Mouse (Mus musculus) heart, adult 8-10 months (tissue): ENCODE measurements around the gene Fads3. TPM values are rescaled to one million over a fixed set of nuclear protein-coding genes. Genes with fewer than 3 reads are reported as not detected.

Experiments
- DNase-seq: peaks from one replicate; pipeline ENCODE4 v3.0.0; 2022; ENCODE audit warnings: low spot score
- total RNA-seq, 4 experiments: library from RNA; stranded (reverse); gene quantifications; 2 replicates each; pipeline ENCODE4 v1.2.4; 2022

Gene Fads3
- total RNA-seq, 4 experiments from 2014 or later: 34.9 to 43.8 (median 37.4) TPM

DNA sequence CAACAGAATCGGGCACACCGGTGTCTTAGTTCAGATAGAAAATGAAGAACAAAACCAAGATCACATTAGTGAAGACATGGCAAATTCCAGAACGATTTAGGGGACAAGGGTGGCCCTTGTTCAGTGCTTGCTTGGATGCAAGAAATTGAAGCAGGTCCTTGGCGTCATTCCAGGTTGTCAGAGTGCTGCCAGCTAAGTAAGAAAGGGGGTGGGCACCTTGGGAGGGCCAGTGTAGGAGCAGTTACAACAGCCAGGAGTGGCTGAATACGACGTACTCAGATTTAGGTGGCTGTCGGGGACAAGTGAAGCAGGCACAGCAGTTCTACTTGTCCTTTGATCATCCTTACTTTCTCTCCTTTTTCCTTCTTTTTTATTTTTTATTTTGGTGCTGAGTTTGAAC is 26.3 kb downstream of the Fads3 start:
- no peak for DNase-seq

DNA sequence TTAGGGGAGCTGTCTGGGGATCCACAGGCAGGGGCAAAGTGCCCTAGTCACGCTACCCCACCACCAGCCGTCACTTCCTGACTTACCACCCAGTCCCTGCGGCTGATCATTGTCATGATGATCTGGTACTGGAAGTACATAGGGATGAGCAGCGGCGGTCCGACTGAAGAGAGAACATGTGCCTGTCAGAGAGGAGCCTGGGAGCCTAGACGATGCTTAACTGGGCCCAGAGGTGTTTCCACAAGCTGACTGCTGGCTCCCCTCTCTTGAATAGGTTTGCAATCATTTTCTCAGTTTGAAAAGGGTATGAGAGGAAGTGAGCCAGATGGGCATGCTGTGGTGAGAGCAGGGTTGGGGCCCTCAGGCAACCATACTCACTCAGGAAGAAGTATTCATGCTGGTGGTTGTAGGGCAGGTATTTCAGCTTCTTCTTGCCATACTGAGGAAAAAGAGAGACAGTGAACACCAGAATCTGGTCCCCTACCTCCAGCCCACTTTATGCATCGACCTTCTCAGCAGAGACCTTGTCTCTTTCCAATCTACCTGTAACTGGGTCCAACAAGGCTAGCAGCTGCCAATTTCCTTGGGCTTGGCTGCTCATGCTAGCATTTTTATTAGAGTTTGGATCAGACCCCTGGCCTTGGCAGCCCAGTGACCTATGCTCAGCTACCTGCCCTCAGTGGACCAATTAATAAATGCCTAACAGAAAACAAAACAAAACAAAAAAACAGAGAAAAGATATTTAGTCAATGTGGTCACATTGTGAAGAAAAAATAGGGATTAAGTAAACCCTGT is 29.0 kb downstream of the Fads3 start:
- no peak for DNase-seq

DNA sequence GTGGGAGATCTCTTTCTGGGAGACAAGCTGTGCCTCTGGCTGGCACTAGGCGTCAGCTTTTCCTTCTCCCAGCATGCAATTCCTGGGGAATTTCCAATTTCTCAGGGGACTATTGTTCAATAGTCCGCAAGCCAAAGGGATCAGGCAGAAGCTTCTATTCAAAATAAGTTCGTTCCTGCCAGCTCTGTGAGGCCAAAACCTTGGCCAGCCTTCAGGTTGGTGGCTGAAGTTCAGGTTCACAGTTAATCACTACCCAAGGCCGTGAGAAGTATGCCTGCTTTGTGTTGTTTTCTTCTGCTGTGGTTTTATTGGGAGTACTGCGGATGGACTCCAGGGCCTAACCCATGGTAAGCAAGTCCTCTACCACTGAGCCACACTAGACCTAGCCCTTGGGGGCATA is 29.8 kb downstream of the Fads3 start:
- no peak for DNase-seq

DNA sequence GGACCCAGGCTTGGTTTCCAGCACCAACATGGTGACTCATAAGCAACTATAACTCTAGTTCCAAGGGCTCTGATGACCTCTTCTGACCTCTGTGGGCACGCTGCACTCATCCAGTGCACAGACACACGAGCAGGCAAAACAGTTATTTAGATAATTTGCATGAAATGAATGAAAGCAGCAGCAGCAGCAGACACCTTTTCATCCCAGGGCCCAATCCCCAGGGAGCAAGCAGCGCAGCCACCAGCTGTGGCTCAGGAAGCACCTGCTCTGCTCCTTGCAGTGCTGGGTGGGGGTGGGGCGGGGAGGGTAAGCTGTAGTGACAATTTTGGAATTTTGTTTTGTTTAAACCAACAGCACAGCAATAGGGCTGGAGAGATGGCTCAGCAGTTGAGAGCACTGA is 30.5 kb downstream of the Fads3 start:
- DNase-seq: no peak

DNA sequence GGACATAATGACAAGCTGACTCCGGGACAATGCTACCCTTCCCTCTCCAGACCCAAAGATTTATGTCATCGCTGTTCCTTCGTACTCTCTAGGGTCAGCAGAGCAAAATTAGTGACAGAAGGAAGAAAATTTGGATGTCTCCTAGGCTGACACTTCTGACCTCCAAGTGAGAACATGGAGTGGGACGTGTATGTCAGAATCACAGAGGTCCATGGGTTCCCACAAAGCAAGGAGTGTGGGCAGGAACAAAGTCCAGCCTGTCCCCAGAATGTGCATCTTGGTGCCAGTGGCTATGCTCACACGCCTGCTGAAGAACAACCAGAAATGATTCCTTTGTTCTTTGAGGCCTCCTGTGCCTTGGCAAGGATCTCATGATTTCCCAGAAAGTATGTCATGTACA is 31.8 kb downstream of the Fads3 start:
- no peak for DNase-seq

DNA sequence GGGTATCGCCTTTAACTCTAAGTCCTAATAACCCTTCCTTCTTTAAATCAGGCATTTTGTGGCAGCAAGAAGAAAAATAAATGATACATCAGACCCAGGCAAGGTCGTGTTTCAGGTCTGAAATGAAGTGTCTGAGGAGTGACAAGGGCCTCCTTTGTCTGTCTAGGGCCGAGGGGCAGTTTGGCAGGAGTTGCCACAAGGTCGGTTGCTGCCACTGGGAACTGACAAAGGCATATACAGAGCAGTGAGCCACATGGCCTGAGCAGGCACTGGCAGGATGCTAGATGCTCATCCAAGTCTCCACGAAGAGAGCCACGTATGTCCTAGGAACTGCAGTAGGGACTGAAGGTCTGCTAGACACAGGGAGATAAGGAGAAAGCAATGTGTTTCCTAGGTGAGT is 37.0 kb downstream of the Fads3 start:
- no peak for DNase-seq

DNA sequence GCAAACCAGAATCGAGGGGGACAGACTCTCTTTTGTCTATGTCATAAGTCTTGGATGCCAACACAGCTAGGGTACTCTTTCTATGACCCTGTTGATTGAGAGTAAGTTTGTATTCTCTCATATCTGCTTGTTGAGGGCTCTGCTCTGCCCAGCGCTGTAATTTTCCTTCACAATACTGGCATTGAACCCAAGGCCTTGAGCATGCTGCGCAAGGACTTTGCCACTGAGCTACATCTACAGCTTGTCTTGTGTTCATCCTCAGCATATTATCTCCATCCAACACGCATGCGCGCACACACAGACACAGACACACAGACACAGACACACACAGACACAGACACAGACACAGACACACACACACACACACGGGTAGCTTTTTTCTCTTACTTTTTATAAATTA is 39.0 kb downstream of the Fads3 start:
- DNase-seq: no peak

DNA sequence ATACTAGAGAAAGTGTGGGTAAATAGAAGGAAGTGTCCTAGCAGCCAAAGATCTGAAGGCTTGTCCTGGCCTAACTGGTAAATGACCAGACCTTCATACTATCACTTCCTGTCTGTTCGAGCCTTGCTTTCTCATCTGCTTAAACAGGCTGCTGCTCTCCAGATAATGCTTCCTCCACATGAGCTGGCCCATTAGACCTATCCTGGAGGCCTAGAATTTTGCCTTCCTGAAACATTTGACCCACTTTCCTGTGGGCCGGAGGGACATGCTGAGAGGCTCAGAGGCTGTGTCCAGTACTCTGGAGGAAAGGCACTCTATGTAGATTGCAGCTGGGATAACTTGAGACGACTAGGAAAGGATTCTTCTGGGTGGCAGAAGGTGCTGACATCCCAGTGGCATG is 40.7 kb downstream of the Fads3 start:
- peak; percentile 46 for DNase-seq

DNA sequence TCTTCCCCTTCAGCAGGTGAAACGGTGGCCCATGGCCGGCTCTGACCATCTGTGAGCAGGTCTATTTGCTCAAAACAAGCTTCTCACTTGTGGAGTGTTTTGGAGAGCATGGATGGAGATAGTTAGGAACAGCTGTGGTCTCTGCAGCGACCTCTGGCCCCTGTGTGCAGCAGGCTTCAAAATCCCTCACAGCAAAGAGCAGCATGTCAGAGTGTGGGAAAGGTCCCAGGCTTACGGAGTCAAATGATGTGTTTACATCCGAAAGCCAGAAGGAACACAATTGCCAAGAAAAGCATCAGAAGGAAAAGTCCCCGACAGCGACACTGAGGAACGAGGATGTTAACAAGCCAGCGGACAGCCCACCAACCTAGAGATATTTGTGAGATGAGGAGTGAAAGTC is 44.1 kb downstream of the Fads3 start:
- DNase-seq: no peak

DNA sequence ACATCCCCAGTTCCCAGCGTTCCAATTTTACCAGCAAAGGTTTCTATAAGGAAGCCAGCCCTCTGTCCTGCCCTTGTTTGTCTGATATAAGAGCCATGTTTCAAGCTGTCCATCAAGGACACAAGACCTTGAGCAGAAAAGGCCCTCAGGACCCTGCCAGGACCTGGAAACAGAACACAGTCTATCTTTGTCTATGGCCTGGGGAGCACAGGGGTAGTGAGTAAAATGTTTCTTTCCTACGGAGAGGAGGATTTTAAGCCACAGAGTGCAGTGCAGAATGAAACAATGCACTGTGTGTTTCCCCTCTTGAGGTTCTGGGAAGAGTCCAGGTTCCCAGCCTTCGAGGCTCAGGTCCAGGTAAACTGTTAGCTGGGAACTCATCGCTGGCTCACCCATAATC is 45.6 kb downstream of the Fads3 start:
- DNase-seq: no peak

DNA sequence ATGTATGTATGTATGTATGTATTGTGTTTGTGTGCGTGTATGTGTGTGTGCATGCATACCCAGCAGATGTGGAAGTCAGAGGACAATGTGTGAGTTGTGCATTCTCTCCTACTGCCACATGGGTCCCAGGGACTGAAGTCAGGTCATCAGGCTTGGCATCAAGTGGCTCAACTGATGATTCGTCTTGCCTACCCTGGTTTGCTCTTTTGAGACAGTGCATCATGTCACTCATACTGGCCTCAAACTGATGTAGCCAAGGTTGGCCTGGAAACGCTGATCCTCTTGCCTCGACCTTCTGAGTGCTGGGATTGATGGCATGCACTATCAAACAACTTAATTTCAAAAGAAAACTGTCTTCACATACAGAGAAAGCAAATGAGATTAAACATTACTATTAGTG is 52.5 kb downstream of the Fads3 start:
- no peak for DNase-seq

DNA sequence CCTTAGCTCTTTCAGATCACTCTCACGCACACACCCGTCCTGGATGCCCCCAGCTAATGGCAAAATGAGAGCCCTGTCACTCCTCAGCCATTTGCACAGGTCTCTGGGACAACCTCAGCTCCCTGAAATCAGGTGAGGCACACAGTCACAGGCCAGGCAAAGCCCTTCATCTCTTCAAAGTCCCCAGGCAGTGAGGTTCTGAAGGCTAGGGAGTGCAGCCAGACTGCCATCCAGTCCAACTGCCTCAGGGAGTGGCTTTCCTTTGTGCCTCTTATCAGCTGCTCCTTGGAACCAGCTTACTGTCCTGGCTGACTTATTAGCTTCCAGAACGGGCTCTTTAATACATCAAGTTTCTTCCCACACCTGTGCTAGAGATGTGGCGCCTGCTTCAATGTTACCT is 53.3 kb downstream of the Fads3 start:
- DNase-seq: no peak

DNA sequence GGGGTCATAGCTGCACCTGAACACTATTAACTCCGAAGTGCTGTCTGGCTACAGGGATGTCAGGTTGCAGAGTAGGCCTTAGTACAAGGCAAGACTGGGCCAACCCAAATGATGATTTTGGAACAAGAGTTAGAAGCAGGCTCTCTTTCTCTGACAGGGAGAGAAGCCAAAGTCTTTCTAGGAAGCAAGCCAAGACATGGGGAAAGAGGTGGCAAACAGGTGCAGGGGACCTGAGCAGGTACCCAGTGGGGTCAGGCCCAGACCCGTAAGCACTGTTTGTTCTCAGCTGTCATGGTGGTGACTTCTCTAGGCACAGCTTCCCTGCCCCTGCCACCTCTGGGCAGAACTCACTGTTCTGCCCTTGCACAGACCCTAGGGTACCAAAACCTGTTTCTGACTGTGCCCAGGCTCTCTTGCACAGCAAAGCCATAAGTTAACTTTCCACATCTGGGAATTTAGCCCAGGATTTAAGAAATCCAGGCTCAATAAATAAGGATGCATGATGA is 55.1 kb downstream of the Fads3 start:
- no peak for DNase-seq

DNA sequence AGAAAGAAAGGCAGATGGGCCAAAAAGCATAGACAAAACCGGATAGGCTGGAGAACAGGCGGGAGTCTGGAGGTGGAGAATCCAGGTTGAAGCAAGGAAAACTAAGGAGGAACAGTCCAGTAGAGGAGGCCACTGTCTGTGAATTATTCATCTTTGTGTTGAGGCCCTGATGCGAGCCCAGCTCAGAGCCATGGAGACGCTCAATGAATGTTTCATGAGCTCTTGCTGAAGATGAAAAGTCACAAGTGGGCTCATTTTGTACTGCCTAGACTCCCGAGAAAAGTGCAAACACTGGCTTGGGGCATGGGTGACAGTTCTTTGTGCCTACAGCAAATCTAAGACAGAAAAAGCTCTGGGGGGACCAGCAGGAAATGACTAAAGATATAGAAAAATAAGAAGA is 56.5 kb downstream of the Fads3 start:
- DNase-seq: no peak

DNA sequence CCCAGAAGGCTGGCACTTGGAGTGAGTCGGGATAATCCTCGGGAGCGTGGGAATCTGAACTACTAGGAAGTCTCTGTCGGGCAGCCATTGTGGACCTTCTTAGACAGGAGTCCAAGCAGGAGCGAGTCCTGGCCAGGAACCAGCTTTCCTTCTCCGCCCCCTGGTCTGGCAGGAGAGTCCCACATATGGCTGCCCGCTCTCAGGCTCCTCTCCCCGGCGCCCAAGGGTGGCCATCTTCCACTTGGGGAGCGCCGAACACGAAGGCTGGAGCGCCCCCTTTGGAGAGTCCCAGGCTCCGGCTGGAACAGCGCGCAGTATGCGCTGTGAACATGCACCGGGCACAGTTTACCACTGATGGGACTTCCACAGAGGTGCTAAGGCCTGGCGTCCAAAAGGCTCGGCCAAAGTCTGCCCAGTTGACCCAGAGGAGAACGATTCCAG is 59.3 kb downstream of the Fads3 start:
- peak; percentile 68 for DNase-seq

DNA sequence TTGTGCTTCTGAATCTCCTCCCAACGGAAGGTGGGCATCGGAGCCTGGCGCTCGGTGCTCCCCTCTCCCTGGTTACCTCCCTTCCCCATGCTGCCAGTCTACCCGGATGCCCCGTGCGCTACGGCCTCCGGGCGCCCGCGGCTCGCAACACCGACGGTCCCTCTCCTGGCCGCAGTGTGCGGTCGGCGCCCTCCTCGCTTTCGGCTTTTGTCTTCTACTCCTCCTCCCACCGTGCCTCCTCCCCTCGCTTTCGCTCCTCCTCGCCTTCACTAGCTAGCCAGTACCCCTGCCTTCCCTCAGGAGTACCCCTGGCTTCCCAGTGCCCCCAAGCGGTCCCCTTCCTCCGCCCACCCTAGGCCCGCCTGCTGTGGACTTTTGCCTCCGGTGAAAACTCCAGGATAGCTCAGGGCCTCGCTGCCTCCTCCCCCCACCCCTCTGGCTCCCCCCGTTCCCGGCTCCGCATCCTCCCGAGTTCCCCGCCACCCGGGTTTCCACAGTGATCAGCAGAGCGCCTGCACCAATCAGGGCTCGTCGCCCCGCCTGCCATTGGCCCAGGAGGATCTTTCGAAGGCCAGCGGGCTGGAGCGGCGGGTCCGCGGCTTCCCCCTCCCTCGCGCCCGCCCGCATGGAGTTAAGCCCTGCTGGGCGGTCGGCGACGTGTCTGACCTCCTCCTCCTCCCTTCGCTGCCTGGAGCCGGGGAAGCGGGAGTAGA is 60.1 kb downstream of the Fads3 start, which contains the start of gene Fads2:
TSS of gene Fads2 (minus strand) at position 406 of the 713 bp plus-strand sequence.
- DNase-seq: peak; percentile 75

DNA sequence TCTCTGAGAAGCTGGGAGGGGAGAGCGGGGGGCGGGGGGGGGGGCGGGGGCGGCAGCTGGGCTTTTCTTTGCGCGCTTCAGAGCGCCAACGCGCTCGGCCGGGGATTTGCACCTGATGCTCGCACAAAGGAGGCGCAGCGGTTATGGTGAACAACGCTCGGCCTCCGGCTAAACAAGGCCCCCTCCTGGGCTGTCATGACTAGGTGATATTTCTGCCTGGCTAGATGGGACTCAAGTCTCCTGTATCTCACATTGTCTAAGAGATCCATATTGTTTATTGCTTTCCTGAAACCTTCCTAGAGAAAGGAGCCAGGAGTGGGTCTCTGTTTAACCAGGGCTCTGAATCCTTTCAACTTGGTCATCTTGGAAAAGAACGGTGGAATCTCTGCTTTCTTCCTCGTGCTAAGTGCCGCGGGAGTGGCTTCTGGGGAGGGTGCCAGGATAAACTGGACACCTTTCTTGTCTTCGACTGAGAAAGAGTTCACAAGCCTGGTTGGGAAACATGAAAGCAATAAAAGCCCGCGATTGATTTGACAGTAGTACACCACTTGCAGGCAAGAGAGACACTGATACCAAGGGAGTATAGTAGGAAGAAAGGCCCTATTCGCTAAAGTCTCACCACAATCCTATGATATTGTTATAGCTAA is 60.8 kb downstream of the Fads3 start:
- no peak for DNase-seq

DNA sequence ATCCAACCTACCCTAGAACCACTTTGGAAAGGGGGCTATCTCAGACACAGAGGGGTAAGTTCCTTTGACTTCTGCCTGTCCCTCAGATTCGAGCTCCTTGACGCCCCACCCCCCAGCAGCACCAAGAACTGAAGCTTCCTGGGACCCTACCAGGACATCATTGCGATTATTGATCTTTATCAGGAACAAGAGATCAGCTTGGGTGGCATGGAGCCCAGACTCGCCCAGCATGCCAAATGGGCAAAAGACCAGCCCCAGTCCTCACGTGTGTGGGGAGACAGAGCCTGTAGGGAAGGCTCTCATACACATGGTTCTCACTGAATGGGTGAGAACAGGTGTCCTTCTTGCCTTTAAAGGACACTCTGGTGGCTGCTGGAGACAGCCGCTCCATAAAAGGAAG is 62.9 kb downstream of the Fads3 start:
- no peak for DNase-seq

DNA sequence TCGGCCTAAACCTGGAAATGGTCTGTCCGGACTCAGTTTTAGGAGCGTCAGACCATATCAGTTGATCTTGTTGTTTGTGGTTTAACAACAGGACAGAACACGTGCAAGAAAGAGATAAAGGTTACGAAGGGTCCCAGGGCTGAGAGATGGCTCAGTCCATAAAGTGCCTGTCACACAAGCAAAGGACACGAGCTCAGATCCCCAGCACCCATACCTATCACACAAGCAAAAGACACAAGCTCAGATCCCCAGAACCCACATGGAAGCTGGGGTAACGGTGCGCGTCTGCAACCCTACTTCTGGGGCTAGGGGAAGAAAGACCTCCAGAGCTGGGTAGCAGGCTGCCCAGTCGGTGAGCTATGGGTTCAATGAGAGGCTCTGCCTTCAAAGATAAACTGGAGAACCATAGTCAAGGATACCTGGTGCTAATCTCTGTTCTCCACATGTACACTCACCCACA is 63.7 kb downstream of the Fads3 start:
- DNase-seq: no peak

DNA sequence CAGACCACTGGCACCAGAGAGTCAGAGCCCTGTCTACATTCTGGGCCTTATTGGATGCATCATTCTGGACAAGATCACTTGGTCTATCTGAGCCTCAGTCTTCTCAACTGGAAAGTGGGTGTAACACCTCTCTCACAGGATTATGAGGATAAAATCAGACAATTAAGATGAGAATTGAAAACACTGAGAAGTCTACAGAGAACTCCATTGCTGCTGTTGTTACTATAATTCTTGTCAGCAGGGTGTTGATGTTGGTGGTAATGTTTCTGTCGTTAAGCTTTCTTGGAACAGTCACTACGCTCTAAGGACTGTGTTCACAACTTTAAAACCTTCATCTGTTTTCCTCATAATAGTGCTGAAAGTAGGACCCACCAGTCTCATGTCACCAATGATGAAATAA is 65.3 kb downstream of the Fads3 start:
- DNase-seq: no peak

DNA sequence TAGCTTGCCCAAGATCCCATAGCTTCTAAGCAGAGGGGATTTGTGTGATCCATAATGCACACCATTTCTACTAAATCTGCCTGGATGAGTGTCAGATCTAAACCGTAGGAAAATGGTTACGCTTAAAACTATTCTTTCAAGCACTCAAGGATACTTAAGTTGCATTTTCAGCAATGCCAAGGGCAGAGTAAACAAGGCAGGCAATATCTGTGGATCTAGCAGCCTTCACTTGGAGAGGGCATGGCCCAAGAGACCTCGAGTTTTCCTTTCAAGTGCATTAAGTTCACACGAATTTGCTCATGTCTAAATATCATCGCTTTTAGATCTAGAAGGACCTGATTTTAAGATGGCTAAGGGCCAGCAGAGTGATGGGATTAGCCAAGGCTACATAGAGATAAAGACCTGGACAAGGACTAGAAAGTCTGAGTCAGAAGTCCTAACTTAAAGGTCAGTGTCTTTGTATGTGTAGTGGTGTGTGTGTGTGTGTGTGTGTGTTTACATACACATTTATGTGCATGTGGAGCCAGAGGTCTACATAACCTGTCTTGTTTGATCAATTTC is 65.8 kb downstream of the Fads3 start:
- no peak for DNase-seq

DNA sequence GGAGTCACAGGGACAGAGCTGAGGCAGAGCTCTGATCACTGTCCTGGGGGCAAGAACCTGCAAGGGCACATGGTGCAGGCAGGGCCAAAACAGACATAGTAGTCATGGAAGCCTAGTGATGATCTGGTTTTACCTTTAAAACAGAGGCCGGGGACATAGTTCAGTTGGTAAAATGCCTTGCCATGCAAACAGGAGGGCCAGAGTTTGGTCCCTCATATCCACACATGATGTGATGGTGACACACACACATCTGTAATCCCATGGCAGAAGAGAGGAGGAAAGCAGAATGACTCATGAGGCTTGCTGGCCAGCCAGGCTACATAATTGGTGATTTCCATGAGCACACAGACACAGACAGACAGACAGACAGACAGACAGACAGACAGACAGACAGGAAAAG is 66.8 kb downstream of the Fads3 start:
- DNase-seq: no peak
